Mouse (Mus musculus) liver, embryonic 13.5 days (tissue): ENCODE measurements around the gene Myg1. TPM values are rescaled to one million over a fixed set of nuclear protein-coding genes. Genes with fewer than 3 reads are reported as not detected.
"Not testable (repeated sequence)": the region's sequence is repeated elsewhere in the genome, so short reads cannot be mapped to it uniquely, and the experiment has no call there.

Experiments used
- ATAC-seq: fragments of 200-750 bp; cut with Nextera tagmentation; 2 replicates; pipeline ENCODE4 v1.8.0; 2017; ENCODE audit warnings: low read depth, mild to moderate bottlenecking, moderate number of reproducible peaks, moderate library complexity
- DNase-seq: peaks from one replicate; pipeline ENCODE4 v3.0.0; 2022
- H3K27ac ChIP-seq: fragments of 300-500 bp; sonication (generic); 2 replicates; pipeline ENCODE4 v1.5.1; 2015; ENCODE audit warnings: moderate library complexity, mild to moderate bottlenecking, inconsistent platforms
- H3K27me3 ChIP-seq: fragments of 300-500 bp; sonication (generic); 2 replicates; pipeline ENCODE4 v1.6.1; 2015; ENCODE audit warnings: mild to moderate bottlenecking, inconsistent platforms
- H3K36me3 ChIP-seq: fragments of 300-500 bp; sonication (generic); 2 replicates; pipeline ENCODE4 v1.6.1; 2015; ENCODE audit warnings: mild to moderate bottlenecking, inconsistent platforms
- H3K4me1 ChIP-seq: fragments of 300-500 bp; sonication (generic); replicated peaks from 2 replicates; pipeline ENCODE4 v1.6.1; 2015; ENCODE audit warnings: inconsistent platforms
- H3K4me2 ChIP-seq: fragments of 300-500 bp; sonication (generic); 2 replicates; pipeline ENCODE4 v1.6.1; 2015; ENCODE audit warnings: inconsistent platforms, mild to moderate bottlenecking, moderate library complexity
- H3K4me3 ChIP-seq: fragments of 300-500 bp; sonication (generic); replicated peaks from 2 replicates; pipeline ENCODE4 v1.5.1; 2015; ENCODE audit warnings: mild to moderate bottlenecking, inconsistent platforms
- H3K9ac ChIP-seq: fragments of 300-500 bp; sonication (generic); 2 replicates; pipeline ENCODE4 v1.6.1; 2015; ENCODE audit warnings: mild to moderate bottlenecking, inconsistent platforms
- H3K9me3 ChIP-seq: fragments of 300-500 bp; sonication (generic); replicated peaks from 2 replicates; pipeline ENCODE4 v1.6.1; 2016; ENCODE audit warnings: inconsistent platforms
- WGBS: fragments of 180-500 bp; shearing (Covaris S2); methylation state at CpG from one replicate; pipeline ENCODE4 v1.1.7; 2015; ENCODE audit not compliant: insufficient replicate concordance; 5-methylcytosine and 5-hydroxymethylcytosine counted together
- polyA plus RNA-seq: library from polyadenylated mRNA; unstranded; fragments of >200 nt; fragmentation: Nextera tagmentation; extraction: Ambion mirVana; gene quantifications from 2 replicates; pipeline ENCODE4 v1.2.1, GENCODE M21; 2015

Myg1 gene
- polyA plus RNA-seq, 1 experiment from 2014 or later: 46.0 TPM

DNA sequence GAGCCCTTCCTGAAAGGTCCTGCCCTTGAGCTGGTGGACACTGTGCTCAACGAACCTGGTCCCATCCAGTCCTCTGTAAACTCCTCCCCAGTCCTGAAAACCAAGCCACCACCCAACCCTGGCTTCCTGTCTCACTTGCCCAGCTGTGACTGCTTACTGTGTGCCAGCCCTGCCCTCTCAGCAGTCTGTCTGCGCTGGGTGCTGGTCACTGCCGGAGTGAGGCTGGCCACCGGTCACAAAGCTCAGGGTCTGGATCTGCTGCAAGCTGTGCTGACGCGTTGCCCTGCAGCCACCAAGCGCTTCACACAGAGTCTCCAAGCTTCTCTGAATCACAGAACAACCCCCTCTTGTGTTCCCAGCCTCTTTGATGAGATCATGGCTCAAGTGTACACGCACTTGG, 16.2 kb upstream of the Myg1 start:
- Histone ChIP-seq H3K4me2 (no peak overlapping the region), H3K9ac (no peak overlapping the region), H3K27me3 (no peaks in the 10 kb centered on the region), H3K9me3 (no peaks in the 10 kb centered on the region), H3K4me1 (no peaks in the 10 kb centered on the region), H3K4me3 (no peak overlapping the region), H3K27ac (no peak overlapping the region), H3K36me3 (peaks cover 97% of the 10 kb centered on the region)
- DNase-seq (no peak), ATAC-seq (no peak)
- 91% methylated on average over 8 of the region's 8 CpGs for WGBS

- Histone ChIP-seq H3K4me2 (no peak overlapping the region), H3K27me3 (no peaks in the 10 kb centered on the region), H3K4me3 (no peak overlapping the region), H3K36me3 (peaks cover 98% of the 10 kb centered on the region), H3K4me1 (no peaks in the 10 kb centered on the region), H3K27ac (no peak overlapping the region), H3K9me3 (no peaks in the 10 kb centered on the region), H3K9ac (no peak overlapping the region)
- 88% methylated on average over 6 of the region's 6 CpGs for WGBS
- DNase-seq: no peak
- no peak for ATAC-seq
These were observed 15.2 kb upstream of the Myg1 start for GRCm38 (mm10) chr15:102316263-102316662.

GRCm38 (mm10) chr15:102324654-102325473, 6.6 kb upstream of the Myg1 start:
- H3K9ac ChIP-seq: no peak overlapping the region
- H3K9me3 ChIP-seq: no peaks in the 10 kb centered on the region
- H3K36me3 ChIP-seq: peaks cover 67% of the 10 kb centered on the region
- DNase-seq (no peak), ATAC-seq (no peak)
- peaks cover 14% of the 10 kb centered on the region for H3K4me1 ChIP-seq
- no peaks in the 10 kb centered on the region for H3K27me3 ChIP-seq
- 70% methylated on average over 12 of the region's 12 CpGs for WGBS
- H3K4me3 ChIP-seq: 0 out of 2 replicates have a peak overlapping the region, but pooled peaks have one; percentile 15
- peak overlapping the region; percentile 75 for H3K4me2 ChIP-seq
- 0 out of 2 replicates have a peak overlapping the region, but pooled peaks have one; percentile 2 for H3K27ac ChIP-seq

DNA sequence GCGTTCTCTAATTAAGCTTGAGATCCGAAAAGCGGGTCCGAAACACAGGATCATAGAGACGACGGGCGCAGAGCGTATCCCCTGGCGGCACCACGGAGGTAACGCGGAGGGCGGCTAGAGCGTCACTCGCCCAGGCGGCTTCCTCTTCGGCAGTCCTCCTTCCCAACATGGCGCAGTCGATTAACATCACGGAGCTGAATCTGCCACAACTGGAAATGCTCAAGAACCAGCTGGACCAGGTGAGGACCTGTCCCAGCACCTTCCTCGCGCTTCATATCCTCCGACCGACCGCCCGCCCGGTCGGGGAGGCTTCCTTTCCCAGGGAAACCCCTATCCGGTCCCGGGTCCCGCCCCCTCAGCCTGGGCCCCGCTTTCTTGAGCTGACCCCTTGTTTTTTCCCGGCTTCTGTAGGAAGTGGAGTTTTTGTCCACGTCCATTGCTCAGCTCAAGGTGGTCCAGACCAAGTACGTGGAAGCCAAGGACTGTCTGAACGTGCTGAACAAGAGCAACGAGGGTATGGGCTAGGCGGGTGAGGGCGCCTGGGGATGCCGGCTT, 5.4 kb upstream of the Myg1 start, which contains the start of gene Pfdn5:
Gene Pfdn5 (plus strand): TSS at position 95 of the 555 bp plus-strand sequence.
- DNase-seq (peak; percentile 80), ATAC-seq (peak; percentile 92)
- Histone ChIP-seq H3K27ac (peak within 1 kb of the TSS; percentile 68), H3K9me3 (no peaks in the 10 kb centered on the region), H3K4me2 (peak within 1 kb of the TSS; percentile 75), H3K36me3 (peaks cover 63% of the 10 kb centered on the region), H3K4me1 (peaks cover 18% of the 10 kb centered on the region), H3K4me3 (peak within 1 kb of the TSS; percentile 79), H3K9ac (peak within 1 kb of the TSS; percentile 84), H3K27me3 (no peaks in the 10 kb centered on the region)
- WGBS: under 1% methylated on average over 40 of the region's 40 CpGs

- H3K4me1 ChIP-seq: peaks cover 23% of the 10 kb centered on the region
- peak overlapping the region; percentile 75 for H3K4me2 ChIP-seq
- no peaks in the 10 kb centered on the region for H3K27me3 ChIP-seq
- H3K4me3 ChIP-seq: peak overlapping the region; percentile 79
- H3K9me3 ChIP-seq: no peaks in the 10 kb centered on the region
- no peak overlapping the region for H3K27ac ChIP-seq
- peaks cover 56% of the 10 kb centered on the region for H3K36me3 ChIP-seq
- peak overlapping the region; percentile 84 for H3K9ac ChIP-seq
- DNase-seq (no peak), ATAC-seq (no peak)
- 47% methylated on average over 8 of the region's 8 CpGs for WGBS
These were observed 4.6 kb upstream of the Myg1 start for GRCm38 (mm10) chr15:102326892-102327291.

- no peak overlapping the region for H3K4me3 ChIP-seq
- H3K9ac ChIP-seq: no peak overlapping the region
- no peaks in the 10 kb centered on the region for H3K27me3 ChIP-seq
- no peak for DNase-seq
- H3K4me1 ChIP-seq: peaks cover 26% of the 10 kb centered on the region
- H3K4me2 ChIP-seq: no peak overlapping the region
- WGBS: 80% methylated on average over 8 of the region's 8 CpGs
- H3K36me3 ChIP-seq: peaks cover 78% of the 10 kb centered on the region
- H3K27ac ChIP-seq: no peak overlapping the region
- ATAC-seq: no peak
- H3K9me3 ChIP-seq: no peaks in the 10 kb centered on the region
These were observed 3.7 kb downstream of the Myg1 start for GRCm38 (mm10) chr15:102335254-102335653.

DNA sequence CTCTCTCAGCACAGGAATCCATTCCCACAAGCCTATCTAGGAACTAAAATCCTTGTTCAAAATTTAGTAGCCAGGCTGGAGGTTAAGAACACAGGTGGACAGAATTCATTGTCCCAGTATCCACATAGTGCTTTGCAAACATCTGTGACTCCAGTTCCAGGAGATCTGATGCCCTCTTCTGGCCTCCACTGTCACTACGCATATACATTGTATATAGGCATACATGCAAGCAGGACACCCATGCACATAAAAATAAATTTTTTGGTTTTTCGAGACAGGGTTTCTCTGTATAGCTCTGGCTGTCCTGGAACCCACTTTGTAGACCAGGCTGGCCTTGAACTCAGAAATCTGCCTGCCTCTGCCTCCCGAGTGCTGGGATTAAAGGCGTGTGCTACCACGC, 4.4 kb downstream of the Myg1 start:
- H3K9me3 ChIP-seq, DNase-seq, ATAC-seq, H3K9ac ChIP-seq, H3K4me2 ChIP-seq, H3K27ac ChIP-seq, H3K4me3 ChIP-seq, H3K27me3 ChIP-seq: not testable (repeated sequence)
- peaks cover 77% of the 10 kb centered on the region for H3K36me3 ChIP-seq
- WGBS: 80% methylated on average over 5 of the region's 5 CpGs
- peaks cover 24% of the 10 kb centered on the region for H3K4me1 ChIP-seq

- ATAC-seq (no peak), DNase-seq (no peak)
- H3K9ac ChIP-seq: no peak overlapping the region
- H3K27ac ChIP-seq: no peak overlapping the region
- H3K27me3 ChIP-seq: no peaks in the 10 kb centered on the region
- no peak overlapping the region for H3K4me2 ChIP-seq
- no peaks in the 10 kb centered on the region for H3K9me3 ChIP-seq
- 70% methylated on average over 4 of the region's 4 CpGs for WGBS
- H3K4me3 ChIP-seq: no peak overlapping the region
- peaks cover 77% of the 10 kb centered on the region for H3K36me3 ChIP-seq
- peaks cover 17% of the 10 kb centered on the region for H3K4me1 ChIP-seq
These were observed 5.4 kb downstream of the Myg1 start for GRCm38 (mm10) chr15:102336946-102337345.

GRCm38 (mm10) chr15:102339612-102340011, 8.1 kb downstream of the Myg1 start:
- Histone ChIP-seq H3K9ac (no peak overlapping the region), H3K4me1 (no peaks in the 10 kb centered on the region; the same call in 1 of the 2 replicates), H3K27ac (no peak overlapping the region), H3K9me3 (no peaks in the 10 kb centered on the region), H3K27me3 (no peaks in the 10 kb centered on the region), H3K4me2 (no peak overlapping the region), H3K4me3 (no peak overlapping the region), H3K36me3 (peaks cover 76% of the 10 kb centered on the region)
- ATAC-seq: no peak
- no peak for DNase-seq
- 71% methylated on average over 5 of the region's 5 CpGs for WGBS

DNA sequence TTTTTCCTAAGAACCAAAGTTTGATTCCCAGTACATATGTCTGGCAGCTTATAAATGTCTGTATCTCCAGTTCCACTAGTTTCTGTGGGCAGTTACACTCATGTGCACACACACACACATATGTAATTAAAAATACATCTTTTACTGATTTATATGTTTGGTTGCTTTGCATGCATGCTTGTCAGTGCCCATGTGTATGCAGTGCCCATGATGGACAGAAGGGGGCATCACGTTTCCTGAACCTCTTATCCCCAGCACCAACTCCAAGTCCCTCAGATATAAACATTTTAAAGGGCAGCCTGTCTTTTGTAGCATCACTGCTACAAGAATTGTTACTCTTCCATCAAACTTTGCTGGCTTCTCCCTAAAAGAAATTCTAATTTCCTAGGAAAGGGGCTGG, 10.1 kb downstream of the Myg1 start:
- Histone ChIP-seq H3K4me2 (no peak overlapping the region), H3K36me3 (peaks cover 75% of the 10 kb centered on the region), H3K27ac (no peak overlapping the region), H3K4me3 (no peak overlapping the region), H3K9ac (no peak overlapping the region), H3K4me1 (no peaks in the 10 kb centered on the region; the same call in 1 of the 2 replicates), H3K9me3 (no peaks in the 10 kb centered on the region), H3K27me3 (no peaks in the 10 kb centered on the region)
- ATAC-seq (no peak), DNase-seq (no peak)
- whole genome bisulfite sequencing: 9% methylated on average over 1 of the region's 1 CpGs

GRCm38 (mm10) chr15:102344490-102344889, 13.0 kb downstream of the Myg1 start:
- Histone ChIP-seq H3K27ac (no peak overlapping the region), H3K9me3 (no peaks in the 10 kb centered on the region), H3K36me3 (peaks cover 56% of the 10 kb centered on the region), H3K4me2 (no peak overlapping the region), H3K27me3 (no peaks in the 10 kb centered on the region), H3K4me1 (peaks cover 8% of the 10 kb centered on the region), H3K9ac (no peak overlapping the region), H3K4me3 (no peak overlapping the region)
- DNase-seq: no peak
- 88% methylated on average over 3 of the region's 3 CpGs for WGBS
- ATAC-seq: no peak
